Mouse (Mus musculus) midbrain, embryonic 15.5 days (tissue): ENCODE results near the gene Zhx3. TPM values are rescaled to one million over a fixed set of nuclear protein-coding genes. Genes with fewer than 3 reads are reported as not detected.

Experiments used
- ATAC-seq: fragments of 200-750 bp; cut with Nextera tagmentation; replicated peaks from 2 replicates; pipeline ENCODE4 v1.8.0; 2017; ENCODE audit warnings: moderate TSS enrichment
- H3K27ac ChIP-seq: fragments of 300-500 bp; sonication (generic); 2 replicates; pipeline ENCODE4 v1.5.1; 2015; ENCODE audit warnings: mild to moderate bottlenecking, inconsistent platforms
- H3K27me3 ChIP-seq: fragments of 300-500 bp; sonication (generic); replicated peaks from 2 replicates; pipeline ENCODE4 v1.6.1; 2015; ENCODE audit warnings: inconsistent platforms
- H3K36me3 ChIP-seq: fragments of 300-500 bp; sonication (generic); replicated peaks from 2 replicates; pipeline ENCODE4 v1.6.1; 2015; ENCODE audit warnings: inconsistent platforms
- H3K4me1 ChIP-seq: fragments of 300-500 bp; sonication (generic); 2 replicates; pipeline ENCODE4 v1.6.1; 2015; ENCODE audit warnings: inconsistent platforms
- H3K4me2 ChIP-seq: fragments of 300-500 bp; sonication (generic); 2 replicates; pipeline ENCODE4 v1.6.1; 2015; ENCODE audit warnings: inconsistent platforms, mild to moderate bottlenecking, moderate library complexity
- H3K4me3 ChIP-seq: fragments of 300-500 bp; sonication (generic); 2 replicates; pipeline ENCODE4 v1.5.1; 2015; ENCODE audit warnings: mild to moderate bottlenecking, inconsistent platforms
- H3K9ac ChIP-seq: fragments of 300-500 bp; sonication (generic); 2 replicates; pipeline ENCODE4 v1.6.1; 2015; ENCODE audit warnings: mild to moderate bottlenecking, inconsistent platforms
- H3K9me3 ChIP-seq: fragments of 300-500 bp; sonication (generic); 2 replicates; pipeline ENCODE4 v1.6.1; 2016; ENCODE audit warnings: inconsistent platforms
- WGBS: fragments of 180-500 bp; shearing (Covaris S2); methylation state at CpG from one replicate; pipeline ENCODE4 v1.1.7; 2015; ENCODE audit warnings: mixed read lengths; 5-methylcytosine and 5-hydroxymethylcytosine counted together
- polyA plus RNA-seq: library from polyadenylated mRNA; unstranded; fragments of >200 nt; fragmentation: Nextera tagmentation; extraction: Ambion mirVana; gene quantifications from 2 replicates; pipeline ENCODE4 v1.2.1, GENCODE M21; 2015

Zhx3 gene
- polyA plus RNA-seq, 1 experiment from 2014 or later: 22.5 TPM

- Histone ChIP-seq H3K9ac (no peak overlapping the region), H3K36me3 (no peaks in the 10 kb centered on the region), H3K9me3 (no peaks in the 10 kb centered on the region), H3K27me3 (peaks cover 15% of the 10 kb centered on the region), H3K4me2 (no peak overlapping the region), H3K27ac (no peak overlapping the region), H3K4me1 (no peaks in the 10 kb centered on the region), H3K4me3 (no peak overlapping the region)
- 72% methylated on average over 5 of the region's 5 CpGs for WGBS
- no peak for ATAC-seq
Observed at GRCm38 (mm10) chr2:160906101-160906500, 33.3 kb upstream of the Zhx3 start.

GRCm38 (mm10) chr2:160905301-160905700 is 32.5 kb upstream of the Zhx3 start:
- ATAC-seq: no peak
- 96% methylated on average over 12 of the region's 12 CpGs for WGBS
- Histone ChIP-seq H3K9ac (no peak overlapping the region), H3K4me1 (no peaks in the 10 kb centered on the region), H3K36me3 (no peaks in the 10 kb centered on the region), H3K27me3 (peaks cover 8% of the 10 kb centered on the region; the same call in 1 of the 2 replicates), H3K4me2 (no peak overlapping the region), H3K4me3 (no peak overlapping the region), H3K9me3 (no peaks in the 10 kb centered on the region), H3K27ac (no peak overlapping the region)

GRCm38 (mm10) chr2:160901656-160902412 is 29.0 kb upstream of the Zhx3 start:
- Histone ChIP-seq H3K4me3 (no peak overlapping the region), H3K4me1 (no peaks in the 10 kb centered on the region), H3K36me3 (no peaks in the 10 kb centered on the region), H3K9me3 (no peaks in the 10 kb centered on the region), H3K27me3 (no peaks in the 10 kb centered on the region), H3K27ac (no peak overlapping the region), H3K9ac (no peak overlapping the region), H3K4me2 (no peak overlapping the region)
- no peak for ATAC-seq
- WGBS: 84% methylated on average over 7 of the region's 7 CpGs

- Histone ChIP-seq H3K9me3 (no peaks in the 10 kb centered on the region), H3K4me3 (no peak overlapping the region), H3K9ac (no peak overlapping the region), H3K27me3 (peaks cover 12% of the 10 kb centered on the region), H3K36me3 (no peaks in the 10 kb centered on the region), H3K4me2 (no peak overlapping the region), H3K4me1 (peaks cover 10% of the 10 kb centered on the region), H3K27ac (no peak overlapping the region)
- 86% methylated on average over 9 of the region's 9 CpGs for WGBS
- ATAC-seq: no peak
Observed at GRCm38 (mm10) chr2:160891697-160892096, 18.9 kb upstream of the Zhx3 start.

GRCm38 (mm10) chr2:160891045-160891444 is 18.2 kb upstream of the Zhx3 start:
- Histone ChIP-seq H3K9ac (no peak overlapping the region), H3K4me1 (peaks cover 10% of the 10 kb centered on the region), H3K27ac (no peak overlapping the region), H3K4me2 (no peak overlapping the region), H3K4me3 (no peak overlapping the region), H3K9me3 (no peaks in the 10 kb centered on the region), H3K27me3 (peaks cover 12% of the 10 kb centered on the region), H3K36me3 (no peaks in the 10 kb centered on the region)
- WGBS: 84% methylated on average over 5 of the region's 5 CpGs
- ATAC-seq: no peak

- Histone ChIP-seq H3K9ac (peak overlapping the region; percentile 21; the same call in 1 of the 2 replicates), H3K4me3 (peak overlapping the region; percentile 46)
- WGBS: under 1% methylated on average over 26 of the region's 26 CpGs
Observed at GRCm38 (mm10) chr2:160887859-160888258, 15.1 kb upstream of the Zhx3 start.

GRCm38 (mm10) chr2:160887284-160887683 is 14.5 kb upstream of the Zhx3 start:
- Histone ChIP-seq H3K27ac (no peak overlapping the region), H3K9me3 (no peaks in the 10 kb centered on the region), H3K27me3 (peaks cover 12% of the 10 kb centered on the region), H3K36me3 (no peaks in the 10 kb centered on the region), H3K9ac (peak overlapping the region; percentile 21; the same call in 1 of the 2 replicates), H3K4me2 (peak overlapping the region; percentile 95), H3K4me1 (peaks cover 10% of the 10 kb centered on the region), H3K4me3 (peak overlapping the region; percentile 46)
- ATAC-seq: peak; percentile 91
- WGBS: 2% methylated on average over 11 of the region's 11 CpGs

More at GRCm38 (mm10) chr2:160887859-160888258, 15.1 kb upstream of the Zhx3 start:
- peak overlapping the region; percentile 95 for H3K4me2 ChIP-seq
- peaks cover 10% of the 10 kb centered on the region for H3K4me1 ChIP-seq
- H3K27me3 ChIP-seq: peaks cover 12% of the 10 kb centered on the region
- ATAC-seq: peak; percentile 80
- no peak overlapping the region for H3K27ac ChIP-seq
- no peaks in the 10 kb centered on the region for H3K36me3 ChIP-seq
- H3K9me3 ChIP-seq: no peaks in the 10 kb centered on the region

- peaks cover 14% of the 10 kb centered on the region for H3K27me3 ChIP-seq
- no peaks in the 10 kb centered on the region for H3K9me3 ChIP-seq
- H3K36me3 ChIP-seq: no peaks in the 10 kb centered on the region
- WGBS: 71% methylated on average over 3 of the region's 3 CpGs
- peaks cover 10% of the 10 kb centered on the region for H3K4me1 ChIP-seq
- no peak overlapping the region for H3K9ac ChIP-seq
- no peak overlapping the region for H3K27ac ChIP-seq
- H3K4me3 ChIP-seq: no peak overlapping the region
- no peak for ATAC-seq
- H3K4me2 ChIP-seq: no peak overlapping the region
Observed at GRCm38 (mm10) chr2:160886221-160886620, 13.4 kb upstream of the Zhx3 start.

- ATAC-seq: no peak
- Histone ChIP-seq H3K27ac (no peak overlapping the region), H3K9me3 (no peaks in the 10 kb centered on the region), H3K9ac (no peak overlapping the region), H3K4me2 (no peak overlapping the region), H3K36me3 (no peaks in the 10 kb centered on the region), H3K4me3 (no peak overlapping the region), H3K27me3 (peaks cover 14% of the 10 kb centered on the region), H3K4me1 (peaks cover 10% of the 10 kb centered on the region)
- 32% methylated on average over 2 of the region's 2 CpGs for WGBS
Observed at GRCm38 (mm10) chr2:160884830-160885229, 12.0 kb upstream of the Zhx3 start.

- no peaks in the 10 kb centered on the region for H3K36me3 ChIP-seq
- H3K4me1 ChIP-seq: peaks cover 10% of the 10 kb centered on the region
- no peak for ATAC-seq
- peaks cover 13% of the 10 kb centered on the region for H3K27me3 ChIP-seq
- no peaks in the 10 kb centered on the region for H3K9me3 ChIP-seq
- H3K9ac ChIP-seq: no peak overlapping the region
- no peak overlapping the region for H3K4me3 ChIP-seq
- no peak overlapping the region for H3K27ac ChIP-seq
- WGBS: 79% methylated on average over 4 of the region's 4 CpGs
- H3K4me2 ChIP-seq: no peak overlapping the region
Observed at GRCm38 (mm10) chr2:160883912-160884311, 11.1 kb upstream of the Zhx3 start.

- peaks cover under 1% of the 10 kb centered on the region; the same call in 1 of the 2 replicates for H3K4me1 ChIP-seq
- ATAC-seq: no peak
- no peak overlapping the region for H3K9ac ChIP-seq
- H3K4me2 ChIP-seq: no peak overlapping the region
- no peak overlapping the region for H3K27ac ChIP-seq
- WGBS: 82% methylated on average over 5 of the region's 5 CpGs
- H3K9me3 ChIP-seq: no peaks in the 10 kb centered on the region
- H3K36me3 ChIP-seq: no peaks in the 10 kb centered on the region
- H3K4me3 ChIP-seq: no peak overlapping the region
- H3K27me3 ChIP-seq: 0 out of 2 replicates have a peak, but pooled peaks cover 2% of the 10 kb centered on the region
Observed at GRCm38 (mm10) chr2:160882436-160882835, 9.6 kb upstream of the Zhx3 start.

GRCm38 (mm10) chr2:160881462-160882101 is 8.8 kb upstream of the Zhx3 start:
- ATAC-seq: no peak
- H3K27ac ChIP-seq: no peak overlapping the region
- no peak overlapping the region for H3K4me3 ChIP-seq
- H3K27me3 ChIP-seq: 0 out of 2 replicates have a peak, but pooled peaks cover 2% of the 10 kb centered on the region
- 61% methylated on average over 6 of the region's 6 CpGs for WGBS
- no peak overlapping the region for H3K9ac ChIP-seq
- H3K9me3 ChIP-seq: no peaks in the 10 kb centered on the region
- H3K4me1 ChIP-seq: no peaks in the 10 kb centered on the region
- no peaks in the 10 kb centered on the region for H3K36me3 ChIP-seq
- H3K4me2 ChIP-seq: no peak overlapping the region
